Mouse (Mus musculus): ENCODE data around the gene Fam117a.

GRCm38 (mm10) chr11:95291998-95292397 is 44.8 kb upstream of the Fam117a start:
- no peak for TF ChIP-seq CTCF (IDR thresholded peaks at IDR 0.05; ENCODE audit: low read depth, low read length)
- no peak for TF ChIP-seq POLR2A (IDR thresholded peaks at IDR 0.05; ENCODE audit: extremely low read depth, insufficient read depth, low read length)
